Comparison of ENCODE assay signal across 10 mouse cellular contexts in the genomic region with DNA sequence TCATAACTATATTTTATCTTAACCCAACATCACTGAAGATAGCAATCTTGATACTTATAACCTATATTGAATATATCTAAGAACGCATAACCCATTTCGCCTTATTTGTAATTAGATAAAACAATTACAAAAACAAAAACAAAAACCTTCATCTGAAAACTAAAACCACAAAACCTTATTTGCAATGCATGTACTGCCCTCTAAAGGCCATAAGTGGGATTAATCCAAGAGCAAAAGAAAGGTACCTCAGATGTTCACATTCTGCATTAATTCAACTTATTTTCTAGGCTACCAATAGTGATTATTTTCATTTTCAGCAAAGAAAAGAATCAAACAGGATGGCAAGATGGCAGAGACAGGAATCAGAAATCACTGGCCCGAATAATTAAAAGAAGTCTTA.
DNase-seq lines count a peak whose midpoint lies in the region; ATAC-seq and TF ChIP-seq lines count a peak whose summit lies in the region.
"Had no signal": no experiment of that assay in that cellular context is flagged by ENCODE, and none has a peak within 500 bp of the region (broad histone marks: within the 10 kb centered on the region; RNA-seq: fewer than 3 reads in every experiment).

No protein-coding gene starts in this region.

- H3K36me3 ChIP-seq in hindbrain, embryonic 11.5 days (ENCODE audit: control insufficient read depth, insufficient read depth, low read length) = no peaks in the 10 kb centered on the region
- H3K36me3 ChIP-seq in hindbrain, embryonic 13.5 days = no peaks in the 10 kb centered on the region
- no peaks in the 10 kb centered on the region for H3K36me3 ChIP-seq in midbrain, postnatal 0 days (ENCODE audit: insufficient read depth, low read length)
- H3K36me3 ChIP-seq in midbrain, embryonic 13.5 days = no peaks in the 10 kb centered on the region
- H3K36me3 ChIP-seq: embryonic facial prominence, embryonic 12.5 days had no signal

- H3K9ac ChIP-seq in hindbrain, embryonic 11.5 days (ENCODE audit: low read depth, low read length) = no peak overlapping the region
- no peak overlapping the region for H3K9ac ChIP-seq in hindbrain, embryonic 13.5 days
- H3K9ac ChIP-seq in midbrain, postnatal 0 days (replicated peaks; ENCODE audit: low read length, poor library complexity, severe bottlenecking) = no peak overlapping the region
- H3K9ac ChIP-seq in midbrain, embryonic 13.5 days (replicated peaks) = no peak overlapping the region
- H3K9ac ChIP-seq: embryonic facial prominence, embryonic 12.5 days had no signal

- peak; percentile 84 for TF ChIP-seq CTCF in midbrain, postnatal 0 days (IDR thresholded peaks at IDR 0.05)

- peak; percentile 31 for DNase-seq in hindbrain, embryonic 11.5 days (ENCODE audit: low spot score)
- DNase-seq in midbrain, postnatal 0 days (ENCODE audit: low spot score) = peak; percentile 60
- peak; percentile 41 for DNase-seq in c-Kit-positive CD71-positive TER-119-positive erythroid progenitor cells, embryonic 14.5 days (ENCODE audit: low spot score)
- DNase-seq in spleen, postnatal 10 days (ENCODE audit: low spot score in 2 of 2) = no peak
- DNase-seq in urinary bladder, postnatal 4 days (ENCODE audit: low spot score in 2 of 2) = no peak
- no peak for DNase-seq in urinary bladder, adult 2 months (ENCODE audit: low spot score)

- no peak for ATAC-seq in hindbrain, embryonic 11.5 days (ENCODE audit: low FRiP score)
- no peak for ATAC-seq in hindbrain, embryonic 13.5 days (ENCODE audit: low FRiP score)
- no peak for ATAC-seq in midbrain, postnatal 0 days (ENCODE audit: low FRiP score)
- ATAC-seq in midbrain, embryonic 13.5 days = no peak

- 66% methylated on average over 3 of the region's 3 CpGs for WGBS in hindbrain, embryonic 11.5 days
- WGBS in hindbrain, embryonic 13.5 days = 74% methylated on average over 3 of the region's 3 CpGs
- 64% methylated on average over 3 of the region's 3 CpGs for WGBS in midbrain, postnatal 0 days
- WGBS in midbrain, embryonic 13.5 days = 66% methylated on average over 3 of the region's 3 CpGs

- no peaks in the 10 kb centered on the region for H3K9me3 ChIP-seq in hindbrain, embryonic 11.5 days (ENCODE audit: control insufficient read depth, low read length)
- H3K9me3 ChIP-seq in hindbrain, embryonic 13.5 days = no peaks in the 10 kb centered on the region
- no peaks in the 10 kb centered on the region for H3K9me3 ChIP-seq in midbrain, postnatal 0 days (ENCODE audit: low read length)
- H3K9me3 ChIP-seq in midbrain, embryonic 13.5 days = no peaks in the 10 kb centered on the region
- H3K9me3 ChIP-seq: embryonic facial prominence, embryonic 12.5 days had no signal

- H3K4me2 ChIP-seq in hindbrain, embryonic 11.5 days (replicated peaks; ENCODE audit: low read depth, low read length) = no peak overlapping the region
- H3K4me2 ChIP-seq in hindbrain, embryonic 13.5 days = no peak overlapping the region
- no peak overlapping the region for H3K4me2 ChIP-seq in midbrain, postnatal 0 days (ENCODE audit: low read depth, low read length, poor library complexity, severe bottlenecking)
- no peak overlapping the region for H3K4me2 ChIP-seq in midbrain, embryonic 13.5 days (replicated peaks)
- H3K4me2 ChIP-seq: embryonic facial prominence, embryonic 12.5 days had no signal

- H3K27ac ChIP-seq in hindbrain, embryonic 11.5 days (ENCODE audit: low read depth, low read length) = no peak overlapping the region
- H3K27ac ChIP-seq in hindbrain, embryonic 13.5 days = no peak overlapping the region
- no peak overlapping the region for H3K27ac ChIP-seq in midbrain, postnatal 0 days (ENCODE audit: low read depth, low read length)
- H3K27ac ChIP-seq in midbrain, embryonic 13.5 days = no peak overlapping the region
- H3K27ac ChIP-seq: embryonic facial prominence, embryonic 12.5 days had no signal

- H3K4me3 ChIP-seq in hindbrain, embryonic 11.5 days (ENCODE audit: low read depth, low read length) = no peak overlapping the region
- H3K4me3 ChIP-seq in hindbrain, embryonic 13.5 days = no peak overlapping the region
- H3K4me3 ChIP-seq in midbrain, postnatal 0 days (ENCODE audit: low read depth, low read length) = no peak overlapping the region
- no peak overlapping the region for H3K4me3 ChIP-seq in midbrain, embryonic 13.5 days (replicated peaks)
- H3K4me3 ChIP-seq: embryonic facial prominence, embryonic 12.5 days; megakaryocyte, embryonic 14.5 days had no signal

- H3K4me1 ChIP-seq in hindbrain, embryonic 11.5 days (replicated peaks; ENCODE audit: control insufficient read depth, insufficient read depth, low read length) = no peaks in the 10 kb centered on the region
- H3K4me1 ChIP-seq in hindbrain, embryonic 13.5 days (replicated peaks) = peaks cover 19% of the 10 kb centered on the region
- H3K4me1 ChIP-seq in midbrain, postnatal 0 days (ENCODE audit: insufficient read depth, low read length) = peaks cover 6% of the 10 kb centered on the region; the same call in 1 of the 2 replicates
- H3K4me1 ChIP-seq in midbrain, embryonic 13.5 days (replicated peaks) = peaks cover 23% of the 10 kb centered on the region

- H3K27me3 ChIP-seq in hindbrain, embryonic 11.5 days (ENCODE audit: control insufficient read depth, insufficient read depth, low read length) = no peaks in the 10 kb centered on the region
- H3K27me3 ChIP-seq in hindbrain, embryonic 13.5 days = no peaks in the 10 kb centered on the region
- no peaks in the 10 kb centered on the region for H3K27me3 ChIP-seq in midbrain, postnatal 0 days (ENCODE audit: insufficient read depth, low read length)
- no peaks in the 10 kb centered on the region for H3K27me3 ChIP-seq in midbrain, embryonic 13.5 days
- H3K27me3 ChIP-seq: embryonic facial prominence, embryonic 12.5 days had no signal

Comparison
In these comparisons a context has a peak if more than half of its experiments do, and no peak if none do; other contexts are left out.
1. DNase-seq: peak in hindbrain, embryonic 11.5 days (single experiment), midbrain, postnatal 0 days (single experiment) and c-Kit-positive CD71-positive TER-119-positive erythroid progenitor cells, embryonic 14.5 days (single experiment); none in spleen, postnatal 10 days (0 of 2), urinary bladder, postnatal 4 days (0 of 2) and urinary bladder, adult 2 months (single experiment).